Mouse (Mus musculus): ENCODE results near the gene Cacna1d. TPM values are rescaled to one million over a fixed set of nuclear protein-coding genes. Genes with fewer than 3 reads are reported as not detected.

The Cacna1d gene
- polyA plus RNA-seq, 2 experiments from 2014 or later, result 2.2 to 2.7 TPM

DNA sequence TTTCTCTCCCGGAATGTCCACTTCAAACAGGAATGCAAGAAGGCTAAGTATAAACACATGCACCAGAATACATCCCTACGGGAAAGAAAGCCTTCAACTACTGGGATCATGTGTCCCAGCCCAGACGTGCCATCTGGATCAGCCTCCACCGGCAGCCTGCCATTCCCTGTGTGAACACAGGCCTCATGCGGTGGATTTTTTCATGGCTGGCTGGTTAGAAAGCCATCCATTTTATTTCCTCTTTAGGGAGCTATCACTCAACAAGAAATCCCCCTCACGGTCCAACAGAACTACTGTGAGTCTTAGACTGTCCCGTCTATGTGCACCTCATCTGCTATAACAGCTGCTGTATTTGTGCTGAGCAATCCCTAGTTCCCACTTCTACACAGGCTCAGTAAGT is 343.5 kb downstream of the Cacna1d start:
- no peak for ATAC-seq

DNA sequence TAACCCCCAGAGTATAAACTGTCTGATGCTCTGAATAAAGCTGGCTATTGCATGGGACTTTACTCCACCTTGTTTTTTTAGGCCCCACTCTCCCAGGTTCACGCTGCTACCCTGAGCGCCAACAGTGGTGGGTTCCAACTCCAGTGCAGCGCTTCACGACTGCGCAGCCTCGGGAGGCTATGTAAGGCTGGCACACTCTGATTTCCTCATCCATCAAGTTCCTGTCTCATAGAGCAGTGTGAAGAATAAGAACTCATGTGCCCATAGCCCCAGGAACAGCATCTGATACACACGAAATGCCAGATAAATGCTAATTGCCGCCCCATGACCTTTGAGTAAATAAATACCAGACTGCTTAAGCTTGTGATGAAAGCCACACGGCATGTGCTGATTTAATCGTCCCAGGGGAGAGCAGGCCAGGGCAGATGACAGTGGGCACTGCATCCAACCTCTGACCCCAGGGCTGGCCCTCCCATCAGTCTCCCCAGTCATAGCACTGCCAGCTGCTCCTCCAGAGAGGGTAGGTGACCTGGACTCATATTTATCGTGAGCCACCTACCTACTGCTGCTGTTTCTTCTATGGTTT is 352.8 kb downstream of the Cacna1d start:
- no peak for ATAC-seq

DNA sequence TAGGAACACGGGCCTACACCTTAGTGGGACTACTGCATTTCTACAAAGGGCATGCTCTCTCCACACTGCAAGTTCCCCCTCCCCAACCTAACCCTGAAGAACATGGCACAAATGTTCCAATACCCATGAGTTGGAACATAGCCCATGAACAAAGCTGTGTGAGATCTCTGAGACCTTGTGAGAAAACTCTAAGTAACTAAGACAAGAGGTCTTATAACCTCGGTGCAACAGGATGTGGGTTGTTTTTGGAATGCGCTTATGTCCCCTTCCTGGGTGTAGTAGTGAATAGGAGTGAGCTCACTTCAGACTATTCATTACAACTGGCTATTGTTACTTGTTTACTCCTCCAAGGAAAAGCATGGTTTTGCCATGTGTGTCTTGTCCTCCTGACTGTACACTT is 353.3 kb downstream of the Cacna1d start:
- ATAC-seq, result no peak

DNA sequence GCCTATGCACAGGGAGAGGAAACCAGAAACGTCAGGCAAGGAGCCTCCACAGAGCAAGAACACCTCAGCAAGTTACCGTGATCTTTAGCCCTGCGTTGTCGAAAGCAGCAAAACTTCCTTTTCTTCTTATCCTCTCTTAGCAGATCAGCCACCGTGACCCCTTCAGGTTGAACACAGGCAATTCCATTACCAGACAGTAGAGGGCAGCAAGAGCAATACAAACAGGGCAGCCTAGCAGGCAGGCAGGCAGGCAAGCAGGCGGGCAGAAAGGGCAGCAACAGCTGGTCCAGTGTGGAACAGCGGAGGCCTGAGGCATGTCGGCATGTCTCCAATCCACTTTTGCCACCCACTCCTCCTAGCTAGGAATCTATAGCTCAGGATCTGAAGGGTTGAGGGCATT is 354.3 kb downstream of the Cacna1d start:
- ATAC-seq, result peak; percentile 82

DNA sequence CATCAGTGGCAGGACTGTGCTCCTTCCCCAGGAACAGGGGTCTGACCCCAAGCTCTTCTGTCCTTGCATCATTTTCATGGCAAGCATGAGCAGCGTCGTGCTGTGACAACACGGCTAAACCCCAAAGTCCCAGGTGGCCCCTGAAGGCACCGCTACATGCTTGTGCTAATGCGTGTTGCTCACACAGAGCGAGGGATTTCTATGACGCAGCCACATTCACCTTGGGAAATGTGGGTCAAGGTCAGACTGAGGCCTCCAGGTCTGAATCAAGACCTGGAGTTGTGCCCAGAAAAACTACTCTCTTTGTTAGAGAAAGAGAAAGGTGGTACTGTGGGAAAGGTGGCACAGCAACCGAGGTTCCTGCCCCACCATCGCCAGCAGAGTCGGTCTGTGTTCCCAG is 355.9 kb downstream of the Cacna1d start:
- no peak for ATAC-seq

DNA sequence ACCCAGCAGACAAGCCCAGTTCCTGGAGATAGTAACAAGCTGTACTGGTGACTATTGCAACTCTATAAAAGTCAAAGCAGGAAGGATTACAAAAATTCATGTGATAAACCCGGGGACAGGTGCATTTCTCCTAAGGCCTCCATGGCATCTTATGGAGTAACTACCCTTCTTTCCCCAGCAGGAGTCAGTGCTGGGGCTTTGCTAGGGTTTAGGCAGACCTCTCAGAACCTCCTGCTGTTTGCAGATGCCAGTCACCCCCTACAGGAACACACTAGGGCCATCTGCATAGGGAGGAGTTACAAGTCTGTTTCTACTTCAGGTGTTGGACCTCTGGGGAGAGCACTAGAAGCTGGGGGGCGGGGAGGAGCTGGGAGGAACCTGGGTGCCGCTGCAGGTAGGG is 357.6 kb downstream of the Cacna1d start:
- no peak for ATAC-seq

DNA sequence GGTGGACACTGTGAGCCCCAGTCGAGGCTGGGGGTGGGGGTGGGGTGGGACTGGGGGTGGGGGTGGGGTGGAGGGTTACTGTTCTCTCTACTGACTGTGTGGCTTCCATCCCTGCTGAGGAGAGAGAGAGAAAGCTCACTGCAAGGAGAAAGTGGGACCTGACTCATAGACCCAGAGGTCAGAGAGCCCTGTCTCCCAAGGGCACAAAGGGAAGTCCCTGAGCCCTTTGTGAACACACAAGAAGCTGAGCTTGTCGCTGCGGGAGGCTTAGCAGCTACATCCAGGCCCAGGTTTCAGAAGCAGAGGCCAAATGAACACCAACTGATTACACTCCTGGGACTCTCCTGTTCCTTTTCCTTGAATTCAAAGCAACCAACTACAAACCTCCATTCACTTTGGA is 360.0 kb downstream of the Cacna1d start:
- no peak for ATAC-seq

DNA sequence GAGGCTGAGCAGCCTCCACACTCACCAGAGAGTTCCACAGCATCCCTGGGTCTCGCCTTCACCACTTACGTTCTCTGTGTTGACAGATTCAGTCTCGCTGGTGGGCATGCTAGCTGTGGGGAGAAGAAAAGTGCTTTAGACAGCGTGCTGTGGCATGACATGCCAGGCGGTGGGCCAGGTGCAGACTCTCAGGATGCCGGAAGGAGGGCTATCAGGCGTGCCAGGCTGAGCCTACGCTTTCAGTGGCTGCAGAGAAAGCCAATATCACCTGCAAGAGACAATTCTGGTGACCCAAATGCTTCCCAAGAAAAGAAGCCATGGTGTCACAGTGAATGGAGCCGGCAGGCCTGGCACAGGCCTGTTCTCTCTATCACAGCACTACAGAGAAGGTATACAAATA is 361.2 kb downstream of the Cacna1d start:
- no peak for ATAC-seq

DNA sequence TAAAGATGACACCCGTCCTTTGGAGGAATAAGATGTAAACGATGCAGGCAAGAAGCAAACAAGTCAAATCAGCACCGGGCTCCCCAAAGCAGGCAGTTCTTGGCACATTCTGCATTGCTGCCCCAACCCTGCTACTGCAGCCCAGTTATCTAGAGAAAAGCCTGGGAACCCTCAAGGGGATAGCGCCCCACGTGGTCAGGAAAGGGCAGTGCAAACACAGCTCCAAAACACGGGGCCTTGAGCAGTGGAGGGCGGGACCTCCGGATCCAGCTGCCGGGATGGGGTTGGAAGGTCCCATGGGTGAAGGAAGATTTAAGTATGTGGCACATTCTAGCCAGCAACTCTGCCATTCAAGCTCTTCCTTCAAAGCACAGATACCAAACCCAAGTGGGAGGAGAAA is 361.9 kb downstream of the Cacna1d start:
- peak; percentile 45 for ATAC-seq

DNA sequence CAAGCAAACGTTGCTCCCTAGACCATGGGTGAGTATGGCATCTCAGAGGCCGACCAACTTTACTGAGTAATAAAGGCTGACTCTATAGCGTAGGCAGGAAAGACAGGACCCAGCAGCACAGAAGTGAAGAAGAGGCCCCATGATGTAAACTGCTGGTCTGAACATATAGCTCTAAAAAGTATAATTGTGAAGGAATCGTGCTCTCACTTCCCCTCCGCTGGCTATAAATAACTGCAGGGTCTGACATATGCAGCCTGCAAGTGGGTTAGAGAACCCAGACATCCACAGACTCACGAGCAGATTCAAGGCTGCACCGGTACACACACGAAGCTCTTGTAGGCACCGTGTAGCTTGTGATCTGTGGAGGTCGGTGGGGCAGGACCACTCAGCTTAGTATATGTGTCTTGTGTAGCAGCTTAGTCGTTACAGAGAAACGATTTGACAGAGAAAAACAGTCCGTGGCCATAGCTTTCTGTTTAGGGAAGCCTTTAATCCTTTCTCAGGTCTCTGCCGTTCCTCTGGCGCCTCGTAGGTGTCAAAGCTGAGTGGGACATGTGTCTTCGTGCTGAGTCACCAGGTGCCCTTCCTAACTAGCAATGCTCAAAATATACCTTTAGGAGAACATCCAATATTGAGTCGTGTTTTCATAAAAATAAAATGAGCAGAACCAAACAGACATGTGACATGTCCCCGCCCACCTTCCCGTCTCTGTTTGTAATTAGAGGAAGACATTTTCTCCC is 366.1 kb downstream of the Cacna1d start:
- peak; percentile 39 for ATAC-seq

DNA sequence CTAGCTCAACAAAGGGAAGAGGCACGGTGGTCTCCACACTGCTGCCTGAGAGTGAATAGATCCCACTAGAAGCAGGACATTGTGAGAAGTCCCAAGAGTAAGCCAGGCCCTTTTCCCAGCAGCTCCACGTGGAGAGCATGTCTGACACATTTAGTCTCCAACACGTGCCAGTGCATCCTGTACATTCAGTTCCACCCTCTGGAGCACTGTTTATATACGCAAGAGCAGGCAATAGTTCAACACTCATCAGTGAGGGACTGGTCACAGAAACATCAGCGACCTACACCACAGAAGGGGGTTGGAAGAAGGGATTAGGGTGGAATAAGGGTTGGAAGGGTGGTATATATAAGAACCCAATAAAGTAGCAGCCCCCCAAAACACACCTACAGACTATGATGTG is 371.2 kb downstream of the Cacna1d start:
- ATAC-seq, result no peak

DNA sequence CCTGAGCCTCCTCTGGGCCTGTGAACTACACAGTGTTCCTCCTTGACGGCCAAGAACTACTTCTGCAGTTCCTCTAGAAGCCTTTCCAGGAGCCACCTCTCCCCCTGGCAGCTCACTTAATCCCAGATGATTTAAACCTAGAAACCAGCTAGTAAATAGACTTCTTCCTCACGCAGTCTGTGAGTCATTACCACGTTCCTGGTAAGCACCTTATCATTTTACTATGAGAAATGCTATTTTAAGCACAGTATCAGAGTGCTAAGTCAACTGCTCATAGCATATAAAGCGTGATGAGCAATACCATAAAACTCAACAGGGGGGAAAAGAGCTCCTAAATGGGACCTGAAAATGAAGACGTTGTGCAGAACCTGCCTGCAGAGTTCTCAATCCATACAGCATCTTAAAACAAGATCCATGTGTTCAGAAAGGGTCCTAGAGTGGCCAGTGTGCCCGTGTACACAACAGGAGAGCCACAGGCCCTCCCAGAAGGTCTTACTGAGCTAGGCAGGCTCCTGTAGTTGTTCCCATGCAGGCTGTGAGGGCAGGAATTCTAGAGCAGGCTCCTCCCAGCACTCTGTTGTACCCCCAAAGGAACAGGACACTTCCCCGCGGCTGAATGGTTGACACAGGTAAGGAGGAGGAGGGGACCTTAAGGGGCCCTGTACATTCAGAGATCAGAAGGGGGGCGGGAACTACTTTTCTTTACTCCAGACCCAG is 377.7 kb downstream of the Cacna1d start:
- no peak for ATAC-seq

DNA sequence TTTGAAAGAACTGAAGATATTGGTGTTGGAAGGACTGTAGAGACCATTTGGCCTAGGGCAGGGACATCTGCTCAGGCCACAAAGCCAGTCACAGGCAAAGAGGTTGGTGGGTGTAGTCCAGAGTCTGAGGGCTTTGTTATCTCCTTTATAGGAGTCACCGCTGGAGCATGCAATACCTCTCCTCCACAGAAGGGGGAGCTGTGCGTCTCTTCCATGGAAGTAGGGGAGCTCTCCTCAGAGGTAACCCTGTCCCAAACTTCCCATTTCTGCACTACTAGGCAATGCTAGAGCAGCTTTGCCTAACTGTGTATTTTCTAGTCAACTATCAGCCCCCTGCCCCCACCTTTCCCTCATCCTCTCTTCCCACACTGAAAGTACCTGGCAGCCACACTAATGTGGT is 382.2 kb downstream of the Cacna1d start:
- ATAC-seq, result no peak

DNA sequence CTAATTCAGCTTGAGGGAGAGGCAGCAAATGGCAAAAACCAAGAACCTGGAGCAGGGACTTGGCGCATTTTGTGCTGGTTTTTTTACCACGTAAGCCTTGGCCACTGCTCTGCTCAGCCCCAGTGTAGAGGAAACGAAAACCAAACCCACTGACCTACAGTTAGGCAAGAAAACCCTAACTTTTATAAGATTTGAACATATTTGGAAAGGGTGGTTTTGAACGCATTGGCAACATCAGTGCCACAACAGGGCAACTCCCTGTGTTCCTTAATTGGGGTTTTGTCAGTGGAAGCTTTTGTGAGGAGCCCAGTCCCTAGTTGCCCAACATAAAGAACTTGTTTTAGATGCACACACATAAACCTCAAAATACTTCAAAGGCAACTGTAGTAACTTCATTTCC is 384.7 kb downstream of the Cacna1d start:
- no peak for ATAC-seq

DNA sequence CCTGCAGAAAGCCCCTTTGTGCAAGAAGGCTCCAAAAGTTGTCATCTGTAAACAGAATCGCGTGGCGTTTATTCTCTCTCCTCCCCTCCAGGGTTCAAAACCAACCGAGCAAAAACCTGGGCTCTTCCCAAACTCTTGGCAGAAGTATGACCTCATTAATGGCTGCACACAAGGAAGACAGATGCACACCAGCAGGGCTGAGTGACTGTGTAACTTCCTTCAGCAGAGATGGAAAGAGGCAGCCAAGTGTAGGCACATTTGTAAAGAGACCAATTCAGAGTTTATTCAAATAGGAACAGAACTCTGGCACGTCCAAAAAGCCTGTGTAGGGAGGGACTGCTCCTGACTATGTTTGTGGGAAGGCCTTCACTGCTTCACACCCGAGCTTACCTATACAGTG is 385.7 kb downstream of the Cacna1d start:
- ATAC-seq, result no peak

DNA sequence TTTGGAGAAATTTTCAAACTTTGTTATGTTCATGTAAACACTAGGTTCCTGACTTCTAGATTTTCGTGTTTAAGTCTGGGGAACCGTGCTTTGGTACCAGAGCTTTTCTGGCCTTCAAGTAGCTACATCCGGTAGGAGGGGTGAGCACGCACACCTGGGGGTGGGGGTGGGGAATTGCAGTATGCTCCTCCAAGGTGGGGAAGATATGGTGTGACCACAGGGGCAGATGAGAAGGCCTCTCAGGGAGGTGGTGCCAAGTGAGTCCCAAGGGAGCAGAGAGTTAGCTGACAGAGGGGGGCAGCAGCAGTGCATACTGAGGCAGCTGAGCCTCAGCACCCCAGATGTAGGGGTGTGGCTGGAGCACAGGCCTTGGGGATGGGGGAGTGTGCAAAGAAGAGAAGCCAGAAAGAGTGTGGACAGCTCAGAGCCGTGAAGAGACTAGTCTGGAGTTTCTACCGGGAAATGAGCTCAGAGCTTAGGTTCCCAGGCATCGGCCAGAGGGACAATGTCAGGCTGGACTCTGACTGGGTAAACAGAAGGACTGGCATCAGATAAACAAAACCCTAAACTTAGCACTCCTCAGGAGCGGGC is 387.2 kb downstream of the Cacna1d start:
- ATAC-seq, result no peak

DNA sequence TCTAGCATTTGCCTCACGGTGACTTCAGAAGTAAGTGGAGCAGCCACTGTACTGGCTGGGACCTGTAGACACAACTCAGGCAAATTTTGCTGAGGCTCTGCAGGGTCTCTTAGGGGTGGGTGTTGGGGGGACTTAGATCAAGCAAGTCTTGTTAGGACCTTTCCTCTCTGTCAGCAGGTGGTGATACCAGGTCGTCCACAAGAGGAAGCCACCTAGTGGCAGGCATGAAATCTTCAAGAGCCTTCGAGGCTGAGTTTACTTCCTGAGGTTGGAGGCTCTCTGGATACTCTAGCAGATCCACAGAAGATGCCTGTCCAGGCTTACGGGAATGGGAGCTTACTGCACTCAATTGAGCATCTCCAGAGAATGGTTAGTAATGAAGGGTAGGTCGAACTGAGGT is 394.0 kb downstream of the Cacna1d start:
- peak; percentile 51 for ATAC-seq

DNA sequence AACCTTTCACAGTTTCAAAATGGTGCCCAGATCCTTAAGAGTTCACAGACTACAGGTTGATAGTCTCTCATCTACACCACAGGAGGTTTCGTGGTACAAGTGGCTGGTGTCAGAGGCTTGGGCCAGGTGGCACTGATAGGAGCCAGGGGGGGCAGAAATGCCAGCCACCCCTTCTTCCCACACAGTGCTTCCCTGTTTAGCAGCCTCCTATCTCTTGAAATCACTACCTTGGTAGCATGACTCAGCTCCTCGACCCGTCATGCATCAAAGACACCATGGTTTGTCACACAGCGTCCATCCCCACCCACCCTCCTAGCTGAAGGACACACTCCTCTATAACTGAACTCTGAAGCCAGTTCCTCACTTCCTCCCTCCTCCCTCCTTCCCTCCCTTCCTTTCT is 398.8 kb downstream of the Cacna1d start:
- ATAC-seq, result no peak

DNA sequence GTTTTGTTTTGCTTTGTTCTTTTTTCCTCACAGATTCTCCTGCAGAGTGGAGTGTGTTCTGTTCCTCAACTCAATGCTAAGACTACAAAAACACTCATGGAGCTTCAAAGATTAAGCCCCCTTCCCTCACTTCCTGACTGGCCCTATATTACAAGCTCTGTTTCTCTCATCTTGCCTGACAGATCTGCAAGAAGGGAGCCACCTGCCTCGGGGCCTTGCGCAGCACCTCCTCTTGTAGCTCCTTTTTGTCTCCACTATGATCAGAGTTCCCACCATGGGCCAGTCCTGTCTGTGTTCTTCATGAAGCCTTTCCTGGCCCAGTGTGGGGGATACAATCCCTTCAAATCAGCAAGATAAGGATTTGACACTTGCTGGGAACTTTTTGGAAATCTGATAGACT is 399.2 kb downstream of the Cacna1d start:
- no peak for ATAC-seq

DNA sequence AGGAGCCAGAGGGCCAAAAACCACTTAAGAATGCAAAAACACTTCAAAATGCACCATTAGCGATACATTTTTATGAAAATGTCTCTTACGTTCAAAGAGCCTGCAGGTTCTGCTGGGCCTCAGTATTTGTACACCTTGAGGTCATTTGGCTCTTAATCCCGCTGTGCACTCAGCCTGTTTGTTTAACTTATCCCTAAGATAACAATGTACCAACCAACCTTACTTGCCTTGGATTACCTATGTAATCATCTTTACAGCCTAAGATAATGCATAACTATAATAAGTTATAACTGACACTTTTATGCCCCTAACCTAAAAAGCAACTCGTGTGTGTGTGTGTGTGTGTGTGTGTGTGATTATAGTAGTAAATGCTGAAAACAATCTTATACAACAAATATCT is 411.5 kb downstream of the Cacna1d start:
- ATAC-seq, result no peak

DNA sequence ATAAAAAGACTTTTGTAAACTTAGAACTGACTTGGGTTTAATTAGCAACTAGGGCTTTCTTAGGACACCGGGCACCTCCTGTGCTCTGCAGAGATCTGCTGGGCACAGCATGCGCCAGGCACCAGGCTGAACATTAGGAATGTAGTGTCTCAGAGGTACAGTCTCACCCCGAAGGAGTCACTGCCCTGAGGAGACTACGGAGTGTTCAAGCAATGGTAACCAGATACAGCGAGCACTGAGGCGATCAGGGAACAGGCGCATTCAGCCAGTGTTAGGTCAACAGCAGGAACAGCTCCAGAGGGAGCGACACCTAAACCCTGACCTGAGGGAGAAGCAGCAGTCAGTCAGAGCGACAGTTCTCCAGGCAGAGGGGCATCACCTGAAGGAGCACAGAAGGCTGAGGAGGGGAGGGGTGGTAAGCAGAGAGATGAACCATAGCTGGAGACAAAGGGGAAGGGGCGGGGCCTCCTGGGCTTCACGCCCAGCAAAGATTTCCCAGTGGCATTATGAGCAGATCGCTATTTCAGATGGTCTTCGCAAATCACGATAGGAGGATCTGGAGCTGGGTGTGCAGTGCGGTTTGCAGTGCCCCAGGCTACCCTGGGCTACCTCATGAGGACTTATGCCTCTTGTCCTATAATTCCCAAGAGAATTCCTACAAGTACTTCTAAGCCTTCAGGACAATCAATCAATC is 413.0 kb downstream of the Cacna1d start:
- no peak for ATAC-seq

DNA sequence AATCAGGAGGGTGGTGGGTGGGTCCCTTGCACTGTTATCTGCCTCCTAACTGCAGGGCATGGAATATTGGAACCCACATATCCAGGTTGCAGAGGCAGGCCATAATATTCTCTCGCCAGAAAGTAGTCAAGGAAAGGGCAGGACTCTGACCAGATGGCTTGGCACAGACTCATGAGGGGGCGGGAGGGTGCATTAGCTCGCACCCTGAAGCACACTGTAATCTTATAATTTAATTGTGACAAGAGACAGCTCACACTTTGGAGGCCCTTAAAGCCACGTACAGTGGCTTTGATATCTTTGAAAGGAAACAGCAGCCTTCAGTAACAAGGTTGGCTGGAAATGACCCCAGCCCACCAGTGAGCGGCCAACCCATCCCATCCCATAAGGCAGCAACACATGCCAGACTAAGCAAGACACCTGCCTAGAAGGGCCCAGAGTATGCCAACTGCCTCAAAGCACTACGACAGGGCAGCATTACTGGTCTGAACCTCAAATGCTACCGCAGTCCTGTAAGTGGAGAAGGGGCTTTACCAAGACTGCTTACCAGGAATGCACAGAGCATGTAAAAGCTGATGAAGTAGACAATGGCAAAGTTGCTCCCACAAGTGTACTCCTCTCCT is 415.9 kb downstream of the Cacna1d start:
- no peak for ATAC-seq

DNA sequence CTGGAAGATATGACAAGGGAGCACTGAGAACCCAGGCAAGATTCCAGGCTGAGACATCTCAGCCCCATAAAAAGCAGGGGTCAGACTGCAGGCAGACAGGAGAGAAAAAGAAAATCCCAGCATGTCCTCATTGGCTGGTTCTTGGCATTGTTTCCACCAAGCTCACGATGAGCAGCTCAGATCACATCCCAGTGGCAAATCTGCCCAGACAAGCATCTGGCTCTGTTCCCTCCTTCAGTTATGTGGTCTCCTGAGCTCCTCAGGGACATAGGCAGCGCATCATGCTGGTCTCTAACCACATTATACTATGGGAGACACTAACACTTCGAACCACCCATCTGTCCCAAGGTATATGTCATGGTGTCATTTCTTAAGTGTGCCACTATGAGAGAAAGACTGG is 422.7 kb downstream of the Cacna1d start:
- no peak for ATAC-seq
